Comparison of ENCODE assay signal across 9 mouse cellular contexts in the genomic region with DNA sequence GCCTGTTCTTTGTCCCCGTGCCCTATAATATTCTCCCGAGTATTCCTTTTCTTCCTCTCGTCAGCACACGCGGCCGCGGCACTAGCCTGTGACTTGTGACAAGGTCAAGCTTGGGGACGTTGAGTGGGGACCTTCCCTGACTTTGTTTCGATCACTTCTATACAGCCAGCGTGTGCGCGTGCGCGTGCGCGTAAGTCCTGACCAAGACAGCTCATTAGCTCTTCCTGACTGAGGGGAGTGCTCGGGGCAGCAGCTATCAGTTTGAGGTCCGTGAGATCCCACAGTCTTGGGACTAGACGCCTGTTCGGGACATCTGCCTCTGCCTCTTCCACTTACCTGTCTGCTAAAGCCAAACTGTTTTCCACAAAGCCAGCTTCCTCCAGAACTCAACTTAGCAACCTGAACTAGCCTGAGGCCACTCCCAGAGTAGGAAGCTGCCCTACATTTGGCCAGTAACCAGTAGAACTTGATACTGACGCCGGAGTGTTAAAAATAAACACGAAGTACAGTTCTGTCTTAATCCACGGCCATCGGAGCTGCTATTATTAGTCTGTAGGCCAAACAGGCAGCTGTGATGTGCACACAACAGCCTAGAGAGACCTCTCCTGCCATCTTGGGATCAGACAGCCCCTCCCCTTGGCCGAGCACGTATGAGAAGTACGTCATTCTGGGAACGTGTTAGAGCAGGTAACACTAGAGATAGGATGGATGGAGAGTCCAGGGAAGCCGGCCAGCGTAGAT. TPM values are rescaled to one million over a fixed set of nuclear protein-coding genes. Genes with fewer than 3 reads are reported as not detected.
A peak's percentile ranks its signal among the peaks of the same experiment; 100 is the strongest.
DNase-seq lines count a peak whose midpoint lies in the region; ATAC-seq lines count a peak whose summit lies in the region.
"Had no signal": no experiment of that assay in that cellular context is flagged by ENCODE, and none has a peak within 500 bp of the region (broad histone marks: within the 10 kb centered on the region; RNA-seq: fewer than 3 reads in every experiment).

No protein-coding gene starts in this region.

- H3K9ac ChIP-seq in forebrain, embryonic 13.5 days = no peak overlapping the region
- no peak overlapping the region for H3K9ac ChIP-seq in hindbrain, embryonic 12.5 days
- H3K9ac ChIP-seq in lung, embryonic 16.5 days (ENCODE audit: low read length) = peak overlapping the region; percentile 63
- H3K9ac ChIP-seq: midbrain, embryonic 12.5 days had no signal

- peaks cover 43% of the 10 kb centered on the region for H3K4me1 ChIP-seq in forebrain, embryonic 10.5 days
- H3K4me1 ChIP-seq in forebrain, embryonic 13.5 days = peaks cover 20% of the 10 kb centered on the region
- peaks cover 51% of the 10 kb centered on the region for H3K4me1 ChIP-seq in embryonic facial prominence, embryonic 10.5 days
- peaks cover 30% of the 10 kb centered on the region for H3K4me1 ChIP-seq in hindbrain, embryonic 12.5 days
- peaks cover 46% of the 10 kb centered on the region for H3K4me1 ChIP-seq in lung, embryonic 16.5 days (replicated peaks; ENCODE audit: control insufficient read depth, insufficient read depth, low read length)

- ATAC-seq in forebrain, embryonic 13.5 days = no peak
- ATAC-seq in hindbrain, embryonic 12.5 days (ENCODE audit: low FRiP score) = 0 out of 2 replicates have a peak, but pooled peaks have one; percentile 13
- ATAC-seq in lung, embryonic 16.5 days (ENCODE audit: low read depth) = peak; percentile 53

- no peaks in the 10 kb centered on the region for H3K36me3 ChIP-seq in forebrain, embryonic 10.5 days (replicated peaks)
- no peaks in the 10 kb centered on the region for H3K36me3 ChIP-seq in forebrain, embryonic 13.5 days (ENCODE audit: poor library complexity, severe bottlenecking)
- H3K36me3 ChIP-seq in embryonic facial prominence, embryonic 10.5 days (replicated peaks) = no peaks in the 10 kb centered on the region
- no peaks in the 10 kb centered on the region for H3K36me3 ChIP-seq in hindbrain, embryonic 12.5 days
- H3K36me3 ChIP-seq in lung, embryonic 16.5 days (ENCODE audit: control insufficient read depth, insufficient read depth, low read length) = no peaks in the 10 kb centered on the region
- H3K36me3 ChIP-seq: midbrain, embryonic 12.5 days had no signal

- WGBS in forebrain, embryonic 10.5 days = 87% methylated on average over 31 of the region's 31 CpGs
- 83% methylated on average over 31 of the region's 31 CpGs for WGBS in forebrain, embryonic 13.5 days
- WGBS in embryonic facial prominence, embryonic 10.5 days = 80% methylated on average over 31 of the region's 31 CpGs
- WGBS in hindbrain, embryonic 12.5 days = 75% methylated on average over 31 of the region's 31 CpGs
- WGBS in lung, embryonic 16.5 days = 50% methylated on average over 31 of the region's 31 CpGs

- H3K9me3 ChIP-seq in forebrain, embryonic 10.5 days = no peaks in the 10 kb centered on the region
- no peaks in the 10 kb centered on the region for H3K9me3 ChIP-seq in forebrain, embryonic 13.5 days (replicated peaks)
- H3K9me3 ChIP-seq in embryonic facial prominence, embryonic 10.5 days = no peaks in the 10 kb centered on the region
- no peaks in the 10 kb centered on the region for H3K9me3 ChIP-seq in hindbrain, embryonic 12.5 days (replicated peaks)
- H3K9me3 ChIP-seq in lung, embryonic 16.5 days (ENCODE audit: control insufficient read depth, low read length) = no peaks in the 10 kb centered on the region
- H3K9me3 ChIP-seq: midbrain, embryonic 12.5 days had no signal

- no peak for DNase-seq in forebrain, embryonic 10.5 days (ENCODE audit: extremely low spot score, low spot score)
- DNase-seq in embryonic facial prominence, embryonic 10.5 days (ENCODE audit: low spot score) = no peak
- no peak for DNase-seq in frontal cortex, postnatal 25 days (ENCODE audit: low spot score in 2 of 2)
- DNase-seq in urinary bladder, postnatal 25 days (ENCODE audit: low spot score) = no peak
- no peak for DNase-seq in thymus, postnatal 0 days (ENCODE audit: low spot score)

- H3K27ac ChIP-seq in forebrain, embryonic 10.5 days = peak overlapping the region; percentile 33; the same call in 1 of the 2 replicates
- H3K27ac ChIP-seq in forebrain, embryonic 13.5 days = no peak overlapping the region
- peak overlapping the region; percentile 8; the same call in 1 of the 2 replicates for H3K27ac ChIP-seq in embryonic facial prominence, embryonic 10.5 days (replicated peaks)
- 0 out of 2 replicates have a peak overlapping the region, but pooled peaks have one; percentile 45 for H3K27ac ChIP-seq in hindbrain, embryonic 12.5 days
- H3K27ac ChIP-seq in lung, embryonic 16.5 days (ENCODE audit: low read length) = peak overlapping the region; percentile 96

- H3K27me3 ChIP-seq in forebrain, embryonic 10.5 days (ENCODE audit: poor library complexity, severe bottlenecking) = no peaks in the 10 kb centered on the region
- no peaks in the 10 kb centered on the region for H3K27me3 ChIP-seq in forebrain, embryonic 13.5 days
- no peaks in the 10 kb centered on the region for H3K27me3 ChIP-seq in embryonic facial prominence, embryonic 10.5 days (replicated peaks; ENCODE audit: low read depth, poor library complexity, severe bottlenecking)
- no peaks in the 10 kb centered on the region for H3K27me3 ChIP-seq in hindbrain, embryonic 12.5 days
- no peaks in the 10 kb centered on the region for H3K27me3 ChIP-seq in lung, embryonic 16.5 days (ENCODE audit: control insufficient read depth, insufficient read depth, low read depth, low read length)
- H3K27me3 ChIP-seq: midbrain, embryonic 12.5 days had no signal

- H3K4me3 ChIP-seq in forebrain, embryonic 10.5 days = no peak overlapping the region
- H3K4me3 ChIP-seq in forebrain, embryonic 13.5 days = no peak overlapping the region
- H3K4me3 ChIP-seq in embryonic facial prominence, embryonic 10.5 days = no peak overlapping the region
- H3K4me3 ChIP-seq in hindbrain, embryonic 12.5 days = no peak overlapping the region
- peak overlapping the region; percentile 22 for H3K4me3 ChIP-seq in lung, embryonic 16.5 days (ENCODE audit: low read length)
- H3K4me3 ChIP-seq: midbrain, embryonic 12.5 days had no signal

- no peak overlapping the region for H3K4me2 ChIP-seq in forebrain, embryonic 13.5 days
- no peak overlapping the region for H3K4me2 ChIP-seq in hindbrain, embryonic 12.5 days (replicated peaks)
- peak overlapping the region; percentile 50 for H3K4me2 ChIP-seq in lung, embryonic 16.5 days (ENCODE audit: low read depth, low read length)
- H3K4me2 ChIP-seq: midbrain, embryonic 12.5 days had no signal

RNA-seq across cellular contexts. Expression of gene Rusc2, which starts 17.8 kb away (rescaled TPM):
- polyA plus RNA-seq in forebrain, embryonic 10.5 days (2016; fragmentation: Nextera tagmentation; extraction: Ambion mirVana) = 7.4 and 8.4 TPM in 2 replicates
- 38.9 and 42.5 TPM in 2 replicates for polyA plus RNA-seq in forebrain, embryonic 13.5 days (2015; fragmentation: Nextera tagmentation; extraction: Ambion mirVana)
- polyA plus RNA-seq in embryonic facial prominence, embryonic 10.5 days (2016; fragmentation: Nextera tagmentation; extraction: Ambion mirVana) = 9.5 and 10.9 TPM in 2 replicates
- 55.0 and 68.9 TPM in 2 replicates for polyA plus RNA-seq in hindbrain, embryonic 12.5 days (2016; fragmentation: Nextera tagmentation; extraction: Ambion mirVana)
- 12.9 and 15.1 TPM in 2 replicates for polyA plus RNA-seq in lung, embryonic 16.5 days (2015; fragmentation: Nextera tagmentation; extraction: Ambion mirVana)
- polyA plus RNA-seq in thymus, postnatal 0 days (2015; fragmentation: Nextera tagmentation; extraction: Ambion mirVana) = 0.48 and 0.69 TPM in 2 replicates

RNA-seq across cellular contexts. Expression of gene Fam166b, which starts 29.4 kb away (rescaled TPM):
- 0.10 and 0.17 TPM in 2 replicates for polyA plus RNA-seq in forebrain, embryonic 10.5 days (2016; fragmentation: Nextera tagmentation; extraction: Ambion mirVana)
- polyA plus RNA-seq in forebrain, embryonic 13.5 days (2015; fragmentation: Nextera tagmentation; extraction: Ambion mirVana) = 0.31 and 0.42 TPM in 2 replicates
- 0.11 TPM in 1 of 2 replicates, not detected in the other for polyA plus RNA-seq in embryonic facial prominence, embryonic 10.5 days (2016; fragmentation: Nextera tagmentation; extraction: Ambion mirVana)
- 1.3 TPM in 1 of 2 replicates, not detected in the other for polyA plus RNA-seq in hindbrain, embryonic 12.5 days (2016; fragmentation: Nextera tagmentation; extraction: Ambion mirVana)
- 0.87 and 1.4 TPM in 2 replicates for polyA plus RNA-seq in lung, embryonic 16.5 days (2015; fragmentation: Nextera tagmentation; extraction: Ambion mirVana)
- polyA plus RNA-seq in thymus, postnatal 0 days (2015; fragmentation: Nextera tagmentation; extraction: Ambion mirVana) = 0.14 and 0.19 TPM in 2 replicates

RNA-seq across cellular contexts. Expression of gene Tesk1, which starts 42.2 kb away (rescaled TPM):
- polyA plus RNA-seq in forebrain, embryonic 10.5 days (2016; fragmentation: Nextera tagmentation; extraction: Ambion mirVana) = 3.2 and 3.5 TPM in 2 replicates
- polyA plus RNA-seq in forebrain, embryonic 13.5 days (2015; fragmentation: Nextera tagmentation; extraction: Ambion mirVana) = 6.0 and 6.3 TPM in 2 replicates
- polyA plus RNA-seq in embryonic facial prominence, embryonic 10.5 days (2016; fragmentation: Nextera tagmentation; extraction: Ambion mirVana) = 6.9 and 9.2 TPM in 2 replicates
- 15.7 and 16.2 TPM in 2 replicates for polyA plus RNA-seq in hindbrain, embryonic 12.5 days (2016; fragmentation: Nextera tagmentation; extraction: Ambion mirVana)
- polyA plus RNA-seq in lung, embryonic 16.5 days (2015; fragmentation: Nextera tagmentation; extraction: Ambion mirVana) = 2.2 and 3.4 TPM in 2 replicates
- 2.1 and 2.8 TPM in 2 replicates for polyA plus RNA-seq in thymus, postnatal 0 days (2015; fragmentation: Nextera tagmentation; extraction: Ambion mirVana)

RNA-seq across cellular contexts. Expression of gene Cd72, which starts 54.9 kb away (rescaled TPM):
- polyA plus RNA-seq in forebrain, embryonic 10.5 days (2016; fragmentation: Nextera tagmentation; extraction: Ambion mirVana) = 2.3 and 2.4 TPM in 2 replicates
- polyA plus RNA-seq in forebrain, embryonic 13.5 days (2015; fragmentation: Nextera tagmentation; extraction: Ambion mirVana) = 3.9 and 4.0 TPM in 2 replicates
- 2.3 TPM in 2 replicates for polyA plus RNA-seq in embryonic facial prominence, embryonic 10.5 days (2016; fragmentation: Nextera tagmentation; extraction: Ambion mirVana)
- polyA plus RNA-seq in hindbrain, embryonic 12.5 days (2016; fragmentation: Nextera tagmentation; extraction: Ambion mirVana) = 2.0 and 3.8 TPM in 2 replicates
- 2.0 and 3.0 TPM in 2 replicates for polyA plus RNA-seq in lung, embryonic 16.5 days (2015; fragmentation: Nextera tagmentation; extraction: Ambion mirVana)
- polyA plus RNA-seq in thymus, postnatal 0 days (2015; fragmentation: Nextera tagmentation; extraction: Ambion mirVana) = 6.4 and 6.6 TPM in 2 replicates
